Mouse (Mus musculus): ENCODE results near the gene Neil3.
"Not testable (repeated sequence)": the region's sequence is repeated elsewhere in the genome, so short reads cannot be mapped to it uniquely, and the experiment has no call there.

Gene Neil3

GRCm38 (mm10) chr8:53638495-53639171, at the start of gene Neil3:
TSS of gene Neil3 (minus strand) at chr8:53639065.
- DNase-seq, result peak; percentile 92 to 95

- peak; percentile 61 to 68 for DNase-seq
These were observed 42.0 kb upstream of the Neil3 start for GRCm38 (mm10) chr8:53680846-53681245.

- DNase-seq, result peak; percentile 83 to 85
These were observed 25.1 kb upstream of the Neil3 start for GRCm38 (mm10) chr8:53663946-53664345.

- DNase-seq, result no peak
These were observed 22.6 kb upstream of the Neil3 start for GRCm38 (mm10) chr8:53661436-53661835.

- DNase-seq, result no peak
These were observed 8.2 kb downstream of the Neil3 start for GRCm38 (mm10) chr8:53630618-53631017.

- no peak for DNase-seq
These were observed 9.9 kb downstream of the Neil3 start for GRCm38 (mm10) chr8:53628864-53629415.

- DNase-seq, result no peak
These were observed 15.4 kb downstream of the Neil3 start for GRCm38 (mm10) chr8:53623425-53623824.

- no peak for DNase-seq
These were observed 19.7 kb downstream of the Neil3 start for GRCm38 (mm10) chr8:53619196-53619595.

- no peak for DNase-seq
These were observed 24.6 kb downstream of the Neil3 start for GRCm38 (mm10) chr8:53614288-53614646.

GRCm38 (mm10) chr8:53613577-53614287, 25.1 kb downstream of the Neil3 start:
- no peak for DNase-seq

- DNase-seq, result peak; percentile 12 to 19
These were observed 26.6 kb downstream of the Neil3 start for GRCm38 (mm10) chr8:53612297-53612696.

GRCm38 (mm10) chr8:53607040-53607439, 31.8 kb downstream of the Neil3 start:
- peak in 1 of 2 experiments; percentile 26 for DNase-seq

- no peak for DNase-seq
These were observed 34.0 kb downstream of the Neil3 start for GRCm38 (mm10) chr8:53604906-53605305.

- DNase-seq, result no peak
These were observed 35.2 kb downstream of the Neil3 start for GRCm38 (mm10) chr8:53603672-53604071.

- no peak for DNase-seq
These were observed 38.0 kb downstream of the Neil3 start for GRCm38 (mm10) chr8:53600826-53601225.

- no peak for DNase-seq
These were observed 38.6 kb downstream of the Neil3 start for GRCm38 (mm10) chr8:53600025-53600811.

GRCm38 (mm10) chr8:53598101-53598500, 40.8 kb downstream of the Neil3 start:
- no peak for DNase-seq

- no peak for DNase-seq
These were observed 47.1 kb downstream of the Neil3 start for GRCm38 (mm10) chr8:53591777-53592176.

GRCm38 (mm10) chr8:53573600-53573999, 65.3 kb downstream of the Neil3 start:
- no peak for DNase-seq

GRCm38 (mm10) chr8:53566223-53566622, 72.6 kb downstream of the Neil3 start:
- no peak for DNase-seq

- DNase-seq, result no peak
These were observed 76.3 kb downstream of the Neil3 start for GRCm38 (mm10) chr8:53562441-53563040.

- no peak for DNase-seq
These were observed 99.3 kb downstream of the Neil3 start for GRCm38 (mm10) chr8:53539585-53539984.

GRCm38 (mm10) chr8:53538049-53538448, 100.8 kb downstream of the Neil3 start:
- DNase-seq, result not testable (repeated sequence)
